Mouse (Mus musculus) lung, embryonic 16.5 days (tissue): ENCODE measurements around the gene Tmem88b. TPM values are rescaled to one million over a fixed set of nuclear protein-coding genes. Genes with fewer than 3 reads are reported as not detected.

Experiments
- ATAC-seq: fragments of 200-750 bp; cut with Nextera tagmentation; 2 replicates; pipeline ENCODE4 v1.8.0; 2017; ENCODE audit warnings: low read depth, mild to moderate bottlenecking, moderate library complexity
- H3K27ac ChIP-seq: fragments of 300-500 bp; sonication (generic); 2 replicates; pipeline ENCODE4 v1.5.1; 2014; ENCODE audit warnings: mild to moderate bottlenecking, control low read depth, low read length
- H3K27me3 ChIP-seq: fragments of 300-500 bp; sonication (generic); 2 replicates; pipeline ENCODE4 v1.6.1; 2014; ENCODE audit warnings: low read depth, low read length, mixed read lengths; ENCODE audit not compliant: control insufficient read depth, insufficient read depth
- H3K36me3 ChIP-seq: fragments of 300-500 bp; sonication (generic); 2 replicates; pipeline ENCODE4 v1.6.1; 2014; ENCODE audit warnings: low read length; ENCODE audit not compliant: control insufficient read depth, insufficient read depth
- H3K4me1 ChIP-seq: fragments of 300-500 bp; sonication (generic); replicated peaks from 2 replicates; pipeline ENCODE4 v1.6.1; 2014; ENCODE audit warnings: low read length, mixed read lengths; ENCODE audit not compliant: control insufficient read depth, insufficient read depth
- H3K4me2 ChIP-seq: fragments of 300-500 bp; sonication (generic); 2 replicates; pipeline ENCODE4 v1.6.1; 2014; ENCODE audit warnings: low read depth, low read length, control low read depth
- H3K4me3 ChIP-seq: fragments of 300-500 bp; sonication (generic); 2 replicates; pipeline ENCODE4 v1.5.1; 2014; ENCODE audit warnings: mild to moderate bottlenecking, low read length, control low read depth
- H3K9ac ChIP-seq: fragments of 300-500 bp; sonication (generic); 2 replicates; pipeline ENCODE4 v1.6.1; 2014; ENCODE audit warnings: low read length, control low read depth
- H3K9me3 ChIP-seq: fragments of 300-500 bp; sonication (generic); 2 replicates; pipeline ENCODE4 v1.6.1; 2016; ENCODE audit warnings: low read length; ENCODE audit not compliant: control insufficient read depth
- WGBS: fragments of 180-500 bp; shearing (Covaris S2); extraction: QIAGEN DNeasy Blood & Tissue Kit; methylation state at CpG from one replicate; pipeline ENCODE4 v1.1.7; 2014; 5-methylcytosine and 5-hydroxymethylcytosine counted together
- polyA plus RNA-seq: library from polyadenylated mRNA; unstranded; fragments of >200 nt; fragmentation: Nextera tagmentation; extraction: Ambion mirVana; gene quantifications from 2 replicates; pipeline ENCODE4 v1.2.1, GENCODE M21; 2015

Gene Tmem88b
- polyA plus RNA-seq, 1 experiment from 2014 or later, result 0.21 TPM

GRCm38 (mm10) chr4:155779498-155779897, 6.2 kb downstream of the Tmem88b start:
- peaks cover 41% of the 10 kb centered on the region for H3K4me1 ChIP-seq
- no peak overlapping the region for H3K9ac ChIP-seq
- H3K4me3 ChIP-seq, result no peak overlapping the region
- no peaks in the 10 kb centered on the region for H3K9me3 ChIP-seq
- ATAC-seq, result no peak
- no peak overlapping the region for H3K27ac ChIP-seq
- WGBS, result 75% methylated on average over 4 of the region's 4 CpGs
- no peak overlapping the region for H3K4me2 ChIP-seq
- no peaks in the 10 kb centered on the region for H3K27me3 ChIP-seq
- no peaks in the 10 kb centered on the region for H3K36me3 ChIP-seq

- Histone ChIP-seq H3K4me2 (no peak overlapping the region), H3K9ac (0 out of 2 replicates have a peak overlapping the region, but pooled peaks have one; percentile 4), H3K27me3 (peaks cover 12% of the 10 kb centered on the region), H3K36me3 (no peaks in the 10 kb centered on the region), H3K9me3 (no peaks in the 10 kb centered on the region), H3K4me1 (peaks cover 44% of the 10 kb centered on the region), H3K27ac (peak overlapping the region; percentile 61), H3K4me3 (no peak overlapping the region)
- WGBS, result 60% methylated on average over 2 of the region's 2 CpGs
- no peak for ATAC-seq
Measured at GRCm38 (mm10) chr4:155777816-155778215, 7.9 kb downstream of the Tmem88b start.

- ATAC-seq, result no peak
- H3K4me2 ChIP-seq, result no peak overlapping the region
- WGBS, result 53% methylated on average over 2 of the region's 2 CpGs
- no peak overlapping the region for H3K27ac ChIP-seq
- no peaks in the 10 kb centered on the region for H3K36me3 ChIP-seq
- H3K4me1 ChIP-seq, result peaks cover 44% of the 10 kb centered on the region
- no peak overlapping the region for H3K4me3 ChIP-seq
- peak overlapping the region; percentile 28; the same call in 1 of the 2 replicates for H3K9ac ChIP-seq
- H3K9me3 ChIP-seq, result no peaks in the 10 kb centered on the region
- H3K27me3 ChIP-seq, result peaks cover 14% of the 10 kb centered on the region
Measured at GRCm38 (mm10) chr4:155776704-155777335, 8.9 kb downstream of the Tmem88b start.

- peak overlapping the region; percentile 75 for H3K27ac ChIP-seq
- no peaks in the 10 kb centered on the region for H3K36me3 ChIP-seq
- peaks cover 41% of the 10 kb centered on the region for H3K4me1 ChIP-seq
- H3K4me2 ChIP-seq, result no peak overlapping the region
- peaks cover 17% of the 10 kb centered on the region for H3K27me3 ChIP-seq
- H3K9me3 ChIP-seq, result no peaks in the 10 kb centered on the region
- ATAC-seq, result no peak
- no peak overlapping the region for H3K9ac ChIP-seq
- H3K4me3 ChIP-seq, result no peak overlapping the region
- 54% methylated on average over 3 of the region's 3 CpGs for WGBS
Measured at GRCm38 (mm10) chr4:155775855-155776254, 9.8 kb downstream of the Tmem88b start.

DNA sequence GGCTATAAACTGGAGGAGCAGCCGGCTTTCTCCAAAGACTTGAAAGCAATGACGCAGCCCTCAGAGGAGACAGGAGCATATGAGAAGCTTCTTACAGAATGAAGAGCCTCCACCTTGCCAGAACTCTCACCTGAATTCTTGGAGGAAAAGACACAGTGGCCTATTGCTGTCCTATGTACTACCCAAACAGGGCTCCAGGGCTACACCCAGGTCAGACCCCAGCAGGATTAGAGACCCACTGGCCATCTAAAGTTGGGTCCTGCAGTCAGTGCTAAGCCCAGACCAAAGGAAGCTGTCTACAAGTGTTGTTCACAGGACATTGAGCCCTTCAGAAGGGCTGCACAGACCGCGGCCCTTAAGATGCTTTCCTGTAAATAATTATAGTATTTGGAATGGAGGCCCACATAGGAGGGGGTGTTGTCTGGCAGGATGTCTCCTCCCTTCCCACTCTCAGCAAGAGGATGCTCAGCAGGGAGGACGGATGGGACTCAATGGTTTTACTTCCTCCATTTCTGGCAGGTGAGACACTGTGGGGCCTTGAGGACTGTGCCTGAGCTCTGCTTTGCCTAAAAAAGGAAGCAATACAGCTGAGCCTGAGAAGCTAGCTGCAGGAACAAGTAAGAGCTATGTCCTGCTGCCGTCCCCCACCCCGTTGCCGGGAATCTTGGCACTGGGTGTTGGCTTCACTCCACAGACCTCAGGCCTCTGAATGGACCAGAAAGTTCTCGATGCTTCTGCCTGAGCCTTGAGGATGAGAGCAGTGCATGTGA, 10.5 kb downstream of the Tmem88b start:
- H3K27me3 ChIP-seq, result peaks cover 17% of the 10 kb centered on the region
- no peaks in the 10 kb centered on the region for H3K36me3 ChIP-seq
- ATAC-seq, result peak; percentile 34
- no peak overlapping the region for H3K9ac ChIP-seq
- peaks cover 45% of the 10 kb centered on the region for H3K4me1 ChIP-seq
- 23% methylated on average over 9 of the region's 9 CpGs for WGBS
- peak overlapping the region; percentile 75 for H3K27ac ChIP-seq
- peak overlapping the region; percentile 87 for H3K4me2 ChIP-seq
- peak overlapping the region; percentile 49 for H3K4me3 ChIP-seq
- H3K9me3 ChIP-seq, result no peaks in the 10 kb centered on the region

DNA sequence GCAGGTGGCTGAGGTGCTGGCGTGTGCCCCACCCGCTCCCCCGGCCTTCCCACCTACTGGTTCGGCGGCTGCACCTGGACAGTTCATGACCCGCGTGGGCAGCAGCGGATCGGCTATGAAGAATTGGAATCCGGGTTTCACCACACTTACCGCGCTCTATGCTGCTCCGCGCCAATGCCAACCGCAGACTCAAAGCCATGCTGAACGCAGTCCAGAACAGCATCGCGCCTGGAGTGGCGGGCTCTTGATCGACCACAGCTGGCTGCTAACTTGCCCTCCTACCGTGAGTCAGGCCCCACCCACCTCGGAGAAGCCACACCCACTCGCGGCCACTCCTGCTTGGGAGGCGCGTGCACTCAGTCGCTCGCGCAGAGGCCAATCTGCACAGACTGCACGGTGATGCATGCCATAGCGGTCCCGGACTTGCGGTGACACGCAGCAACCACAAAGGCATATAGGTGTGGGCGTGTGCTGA, 11.4 kb downstream of the Tmem88b start, which contains the start of gene Vwa1:
Gene Vwa1, minus strand, starts transcription at position 419 of the 475 bp plus-strand sequence.
- Histone ChIP-seq H3K27ac (peak within 1 kb of the TSS; percentile 75), H3K9me3 (no peaks in the 10 kb centered on the region), H3K36me3 (no peaks in the 10 kb centered on the region), H3K4me2 (peak within 1 kb of the TSS; percentile 87), H3K4me1 (peaks cover 45% of the 10 kb centered on the region), H3K27me3 (peaks cover 17% of the 10 kb centered on the region), H3K9ac (peak within 1 kb of the TSS; percentile 57), H3K4me3 (peak within 1 kb of the TSS; percentile 49)
- WGBS, result under 1% methylated on average over 35 of the region's 35 CpGs
- peak; percentile 71 for ATAC-seq

- ATAC-seq, result no peak
- Histone ChIP-seq H3K4me1 (peaks cover 45% of the 10 kb centered on the region), H3K9me3 (no peaks in the 10 kb centered on the region), H3K27ac (no peak overlapping the region), H3K27me3 (peaks cover 17% of the 10 kb centered on the region), H3K36me3 (no peaks in the 10 kb centered on the region), H3K4me2 (peak overlapping the region; percentile 87), H3K9ac (0 out of 2 replicates have a peak overlapping the region, but pooled peaks have one; percentile 14), H3K4me3 (peak overlapping the region; percentile 49)
- WGBS, result 39% methylated on average over 5 of the region's 5 CpGs
Measured at GRCm38 (mm10) chr4:155773335-155774078, 12.2 kb downstream of the Tmem88b start.

- H3K4me3 ChIP-seq, result no peak overlapping the region
- no peak overlapping the region for H3K27ac ChIP-seq
- peaks cover 17% of the 10 kb centered on the region for H3K27me3 ChIP-seq
- H3K4me1 ChIP-seq, result peaks cover 43% of the 10 kb centered on the region
- WGBS, result 84% methylated on average over 13 of the region's 13 CpGs
- H3K9ac ChIP-seq, result no peak overlapping the region
- H3K36me3 ChIP-seq, result no peaks in the 10 kb centered on the region
- ATAC-seq, result no peak
- no peaks in the 10 kb centered on the region for H3K9me3 ChIP-seq
- no peak overlapping the region for H3K4me2 ChIP-seq
Measured at GRCm38 (mm10) chr4:155772786-155773185, 12.9 kb downstream of the Tmem88b start.

GRCm38 (mm10) chr4:155771706-155772105, 14.0 kb downstream of the Tmem88b start:
- no peak for ATAC-seq
- Histone ChIP-seq H3K27me3 (peaks cover 17% of the 10 kb centered on the region), H3K4me1 (peaks cover 32% of the 10 kb centered on the region), H3K27ac (no peak overlapping the region), H3K9me3 (no peaks in the 10 kb centered on the region), H3K36me3 (no peaks in the 10 kb centered on the region), H3K9ac (no peak overlapping the region), H3K4me2 (no peak overlapping the region), H3K4me3 (no peak overlapping the region)
- WGBS, result 55% methylated on average over 2 of the region's 2 CpGs
